ENCODE assay signal across 10 mouse cellular contexts in the genomic region with DNA sequence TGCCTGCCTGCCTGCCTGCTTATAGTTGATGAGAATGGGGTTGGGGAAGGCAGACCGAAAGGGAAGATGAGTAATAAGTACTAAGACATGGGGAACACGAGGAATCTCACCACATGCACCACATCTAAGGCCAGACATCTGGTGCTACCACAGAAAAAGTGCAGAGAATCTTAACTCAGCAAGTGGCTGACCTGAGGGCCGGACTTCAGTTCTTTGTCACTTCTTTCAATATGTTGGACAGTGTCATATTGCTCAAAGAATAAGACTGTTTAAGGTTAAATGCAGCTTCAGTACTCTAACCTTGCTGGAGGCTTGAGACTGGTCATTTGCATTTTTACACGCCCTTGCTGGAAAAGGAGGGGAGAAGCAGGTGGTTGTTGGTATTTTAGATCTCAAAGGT.
"Had no signal": no experiment of that assay in that cellular context is flagged by ENCODE, and none has a peak within 500 bp of the region (broad histone marks: within the 10 kb centered on the region; RNA-seq: fewer than 3 reads in every experiment).

No protein-coding gene starts in this region.

- H3K27me3 ChIP-seq: midbrain, embryonic 13.5 days; neural tube, embryonic 12.5 days had no signal

- H3K4me1 ChIP-seq: kidney, embryonic 15.5 days; limb, embryonic 15.5 days had no signal

- H3K36me3 ChIP-seq: kidney, embryonic 15.5 days; limb, embryonic 15.5 days; midbrain, embryonic 13.5 days; neural tube, embryonic 12.5 days had no signal

- H3K27ac ChIP-seq: kidney, embryonic 15.5 days; left cerebral cortex, adult 2 months; limb, embryonic 15.5 days; liver, embryonic 14.5 days; midbrain, embryonic 13.5 days; neural tube, embryonic 12.5 days had no signal

- H3K4me3 ChIP-seq: kidney, embryonic 15.5 days; left cerebral cortex, adult 2 months; limb, embryonic 15.5 days; midbrain, embryonic 13.5 days; neural tube, embryonic 12.5 days had no signal

- H3K9me3 ChIP-seq: kidney, embryonic 15.5 days; limb, embryonic 15.5 days; midbrain, embryonic 13.5 days; neural tube, embryonic 12.5 days had no signal

- DNase-seq: kidney, adult 2 months; kidney, postnatal 14 days; lung, adult 18-20 months; spleen, adult 18-20 months had no signal
